Mouse (Mus musculus) neural tube, embryonic 11.5 days (tissue): ENCODE data around the gene Btbd7. TPM values are rescaled to one million over a fixed set of nuclear protein-coding genes. Genes with fewer than 3 reads are reported as not detected.

Source experiments
- ATAC-seq: fragments of 200-750 bp; cut with Nextera tagmentation; 2 replicates; pipeline ENCODE4 v1.8.0; 2017; ENCODE audit warnings: moderate number of reproducible peaks, mild to moderate bottlenecking, moderate TSS enrichment, moderate library complexity; ENCODE audit not compliant: insufficient read depth, low FRiP score, low TSS enrichment
- DNase-seq: peaks from one replicate; pipeline ENCODE4 v3.0.0-alpha.2; 2015; ENCODE audit warnings: low spot score
- H3K27ac ChIP-seq: fragments of 300-500 bp; sonication (generic); 2 replicates; pipeline ENCODE4 v1.5.1; 2014; ENCODE audit warnings: low read depth, mild to moderate bottlenecking, low read length
- H3K27me3 ChIP-seq: fragments of 300-500 bp; sonication (generic); 2 replicates; pipeline ENCODE4 v1.6.1; 2014; ENCODE audit warnings: mild to moderate bottlenecking, low read length, mixed read lengths; ENCODE audit not compliant: control insufficient read depth, insufficient read depth
- H3K36me3 ChIP-seq: fragments of 300-500 bp; sonication (generic); 2 replicates; pipeline ENCODE4 v1.6.1; 2014; ENCODE audit warnings: mild to moderate bottlenecking, low read length, moderate library complexity, mixed read lengths; ENCODE audit not compliant: control insufficient read depth, insufficient read depth
- H3K4me1 ChIP-seq: fragments of 300-500 bp; sonication (generic); 2 replicates; pipeline ENCODE4 v1.6.1; 2014; ENCODE audit warnings: low read length, mixed read lengths; ENCODE audit not compliant: control insufficient read depth, insufficient read depth
- H3K4me2 ChIP-seq: fragments of 300-500 bp; sonication (generic); 2 replicates; pipeline ENCODE4 v1.6.1; 2014; ENCODE audit warnings: low read depth, mild to moderate bottlenecking, moderate library complexity
- H3K4me3 ChIP-seq: fragments of 300-500 bp; sonication (generic); 2 replicates; pipeline ENCODE4 v1.5.1; 2014; ENCODE audit warnings: low read depth, low read length
- H3K9ac ChIP-seq: fragments of 300-500 bp; sonication (generic); 2 replicates; pipeline ENCODE4 v1.6.1; 2014; ENCODE audit warnings: mild to moderate bottlenecking, low read length
- H3K9me3 ChIP-seq: fragments of 300-500 bp; sonication (generic); 2 replicates; pipeline ENCODE4 v1.6.1; 2016; ENCODE audit warnings: low read length; ENCODE audit not compliant: control insufficient read depth
- WGBS: fragments of 180-500 bp; shearing (Covaris S2); extraction: QIAGEN DNeasy Blood & Tissue Kit; methylation state at CpG from one replicate; pipeline ENCODE4 v1.1.7; 2014; 5-methylcytosine and 5-hydroxymethylcytosine counted together
- polyA plus RNA-seq: library from polyadenylated mRNA; unstranded; fragments of >200 nt; fragmentation: Nextera tagmentation; extraction: Ambion mirVana; gene quantifications from 2 replicates; pipeline ENCODE4 v1.2.1, GENCODE M21; 2014

Gene Btbd7
- polyA plus RNA-seq, 1 experiment from 2014 or later, result 20.2 TPM

- Histone ChIP-seq H3K4me1 (peaks cover 10% of the 10 kb centered on the region), H3K9me3 (no peaks in the 10 kb centered on the region), H3K9ac (peak overlapping the region; percentile 88), H3K4me2 (peak overlapping the region; percentile 79), H3K4me3 (peak overlapping the region; percentile 83), H3K36me3 (no peaks in the 10 kb centered on the region), H3K27ac (peak overlapping the region; percentile 93), H3K27me3 (no peaks in the 10 kb centered on the region)
- ATAC-seq (peak; percentile 74), DNase-seq (peak; percentile 61)
- WGBS, result under 1% methylated on average over 50 of the region's 70 CpGs
Measured at GRCm38 (mm10) chr12:102877301-102878030, 805 bp downstream of the Btbd7 start.

- no peak for ATAC-seq
- 94% methylated on average over 1 of the region's 1 CpGs for WGBS
Measured at GRCm38 (mm10) chr12:102870527-102870926, 7.7 kb downstream of the Btbd7 start.

GRCm38 (mm10) chr12:102869802-102870201, 8.5 kb downstream of the Btbd7 start:
- DNase-seq (no peak), ATAC-seq (no peak)
- H3K27me3 ChIP-seq, result no peaks in the 10 kb centered on the region
- no peak overlapping the region for H3K27ac ChIP-seq
- no peak overlapping the region for H3K9ac ChIP-seq
- H3K36me3 ChIP-seq, result no peaks in the 10 kb centered on the region
- H3K4me1 ChIP-seq, result no peaks in the 10 kb centered on the region
- no peaks in the 10 kb centered on the region for H3K9me3 ChIP-seq
- H3K4me2 ChIP-seq, result no peak overlapping the region
- no peak overlapping the region for H3K4me3 ChIP-seq
- WGBS, result 97% methylated on average over 2 of the region's 2 CpGs

More at GRCm38 (mm10) chr12:102870527-102870926, 7.7 kb downstream of the Btbd7 start:
- DNase-seq, result no peak
- H3K4me1 ChIP-seq, result no peaks in the 10 kb centered on the region
- H3K4me3 ChIP-seq, result no peak overlapping the region
- H3K4me2 ChIP-seq, result no peak overlapping the region
- H3K9me3 ChIP-seq, result no peaks in the 10 kb centered on the region
- no peak overlapping the region for H3K27ac ChIP-seq
- H3K36me3 ChIP-seq, result no peaks in the 10 kb centered on the region
- no peak overlapping the region for H3K9ac ChIP-seq
- H3K27me3 ChIP-seq, result no peaks in the 10 kb centered on the region

GRCm38 (mm10) chr12:102860806-102861205, 17.5 kb downstream of the Btbd7 start:
- H3K27me3 ChIP-seq, result no peaks in the 10 kb centered on the region
- no peak overlapping the region for H3K27ac ChIP-seq
- ATAC-seq (no peak), DNase-seq (no peak)
- no peaks in the 10 kb centered on the region for H3K36me3 ChIP-seq
- H3K4me1 ChIP-seq, result no peaks in the 10 kb centered on the region
- no peaks in the 10 kb centered on the region for H3K9me3 ChIP-seq
- H3K4me2 ChIP-seq, result no peak overlapping the region
- H3K4me3 ChIP-seq, result no peak overlapping the region
- H3K9ac ChIP-seq, result no peak overlapping the region

GRCm38 (mm10) chr12:102838271-102838670, 40.0 kb downstream of the Btbd7 start:
- Histone ChIP-seq H3K4me1 (no peaks in the 10 kb centered on the region), H3K4me2 (no peak overlapping the region), H3K9ac (no peak overlapping the region), H3K4me3 (no peak overlapping the region), H3K27ac (no peak overlapping the region), H3K9me3 (no peaks in the 10 kb centered on the region), H3K36me3 (0 out of 2 replicates have a peak, but pooled peaks cover 4% of the 10 kb centered on the region), H3K27me3 (no peaks in the 10 kb centered on the region)
- ATAC-seq, result no peak
- 95% methylated on average over 9 of the region's 9 CpGs for WGBS
- DNase-seq, result no peak

GRCm38 (mm10) chr12:102832746-102833300, 45.4 kb downstream of the Btbd7 start:
- H3K27ac ChIP-seq, result no peak overlapping the region
- no peaks in the 10 kb centered on the region for H3K27me3 ChIP-seq
- WGBS, result 75% methylated on average over 1 of the region's 1 CpGs
- no peak overlapping the region for H3K4me3 ChIP-seq
- ATAC-seq, result no peak
- no peak for DNase-seq
- no peak overlapping the region for H3K4me2 ChIP-seq
- no peaks in the 10 kb centered on the region for H3K36me3 ChIP-seq
- H3K9ac ChIP-seq, result no peak overlapping the region
- H3K4me1 ChIP-seq, result no peaks in the 10 kb centered on the region
- H3K9me3 ChIP-seq, result no peaks in the 10 kb centered on the region

- ATAC-seq, result no peak
Measured at GRCm38 (mm10) chr12:102831888-102832287, 46.4 kb downstream of the Btbd7 start.

GRCm38 (mm10) chr12:102827119-102827518, 51.2 kb downstream of the Btbd7 start:
- no peak overlapping the region for H3K9ac ChIP-seq
- H3K4me2 ChIP-seq, result no peak overlapping the region
- H3K4me3 ChIP-seq, result no peak overlapping the region
- H3K36me3 ChIP-seq, result no peaks in the 10 kb centered on the region
- no peaks in the 10 kb centered on the region for H3K27me3 ChIP-seq
- no peaks in the 10 kb centered on the region for H3K4me1 ChIP-seq
- no peak overlapping the region for H3K27ac ChIP-seq
- WGBS, result 98% methylated on average over 1 of the region's 1 CpGs
- DNase-seq, result no peak
- H3K9me3 ChIP-seq, result no peaks in the 10 kb centered on the region
- ATAC-seq, result no peak

More at GRCm38 (mm10) chr12:102831888-102832287, 46.4 kb downstream of the Btbd7 start:
- H3K27me3 ChIP-seq, result no peaks in the 10 kb centered on the region
- WGBS, result 91% methylated on average over 1 of the region's 1 CpGs
- H3K9me3 ChIP-seq, result no peaks in the 10 kb centered on the region
- no peaks in the 10 kb centered on the region for H3K4me1 ChIP-seq
- H3K9ac ChIP-seq, result no peak overlapping the region
- no peak for DNase-seq
- no peak overlapping the region for H3K4me2 ChIP-seq
- H3K4me3 ChIP-seq, result no peak overlapping the region
- H3K27ac ChIP-seq, result no peak overlapping the region
- H3K36me3 ChIP-seq, result no peaks in the 10 kb centered on the region

- Histone ChIP-seq H3K9me3 (no peaks in the 10 kb centered on the region), H3K4me3 (no peak overlapping the region), H3K4me2 (no peak overlapping the region), H3K36me3 (no peaks in the 10 kb centered on the region), H3K9ac (no peak overlapping the region), H3K27me3 (no peaks in the 10 kb centered on the region), H3K27ac (no peak overlapping the region), H3K4me1 (no peaks in the 10 kb centered on the region)
- 92% methylated on average over 1 of the region's 1 CpGs for WGBS
- no peak for ATAC-seq
- DNase-seq, result no peak
Measured at GRCm38 (mm10) chr12:102826399-102826798, 51.9 kb downstream of the Btbd7 start.
